Mouse (Mus musculus) T-helper 1 cell (primary cell): ENCODE results near the gene Cpa2.

Source experiments
- in situ Hi-C: fragments of 300-600 bp; cut with MboI, MseI; formaldehyde crosslinking; loops from one replicate; pipeline ENCODE4 v1.15.1; 2025; ENCODE audit warnings: high pct_unique_total_duplicates

Cpa2 gene

GRCm38 (mm10) chr6:30547656-30548306 lies 6.4 kb downstream of the Cpa2 start:
- in situ Hi-C loops = no loop called here

DNA sequence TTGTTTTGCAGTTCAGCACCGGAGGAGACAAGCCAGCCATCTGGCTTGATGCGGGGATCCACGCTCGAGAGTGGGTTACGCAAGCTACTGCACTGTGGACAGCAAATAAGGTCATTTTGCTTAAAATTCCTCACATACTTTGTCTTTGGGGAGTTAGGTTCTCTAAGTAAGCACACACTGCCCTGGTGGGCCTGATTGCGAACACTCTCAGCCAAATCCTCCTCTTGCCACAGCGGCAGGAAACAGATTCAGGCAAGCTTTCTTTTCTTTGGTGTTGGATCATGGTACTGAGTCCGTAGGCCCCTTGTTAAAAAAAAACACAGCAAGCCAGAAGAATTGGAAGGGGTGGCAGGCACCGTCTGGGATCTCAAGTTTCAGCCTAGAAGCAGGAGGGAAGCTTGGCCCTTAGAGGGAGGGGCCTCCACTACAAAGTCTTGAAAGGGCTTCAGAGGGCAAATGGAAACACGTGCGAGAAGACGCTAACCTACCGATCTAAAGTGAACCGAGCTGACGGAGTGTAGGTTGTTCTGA lies 7.9 kb downstream of the Cpa2 start:
- in situ Hi-C loops = no loop called here

- in situ Hi-C loops = no loop called here
Observed at GRCm38 (mm10) chr6:30550496-30551192, 9.3 kb downstream of the Cpa2 start.

- in situ Hi-C loops = no loop called here
Observed at GRCm38 (mm10) chr6:30551193-30551515, 9.8 kb downstream of the Cpa2 start.

DNA sequence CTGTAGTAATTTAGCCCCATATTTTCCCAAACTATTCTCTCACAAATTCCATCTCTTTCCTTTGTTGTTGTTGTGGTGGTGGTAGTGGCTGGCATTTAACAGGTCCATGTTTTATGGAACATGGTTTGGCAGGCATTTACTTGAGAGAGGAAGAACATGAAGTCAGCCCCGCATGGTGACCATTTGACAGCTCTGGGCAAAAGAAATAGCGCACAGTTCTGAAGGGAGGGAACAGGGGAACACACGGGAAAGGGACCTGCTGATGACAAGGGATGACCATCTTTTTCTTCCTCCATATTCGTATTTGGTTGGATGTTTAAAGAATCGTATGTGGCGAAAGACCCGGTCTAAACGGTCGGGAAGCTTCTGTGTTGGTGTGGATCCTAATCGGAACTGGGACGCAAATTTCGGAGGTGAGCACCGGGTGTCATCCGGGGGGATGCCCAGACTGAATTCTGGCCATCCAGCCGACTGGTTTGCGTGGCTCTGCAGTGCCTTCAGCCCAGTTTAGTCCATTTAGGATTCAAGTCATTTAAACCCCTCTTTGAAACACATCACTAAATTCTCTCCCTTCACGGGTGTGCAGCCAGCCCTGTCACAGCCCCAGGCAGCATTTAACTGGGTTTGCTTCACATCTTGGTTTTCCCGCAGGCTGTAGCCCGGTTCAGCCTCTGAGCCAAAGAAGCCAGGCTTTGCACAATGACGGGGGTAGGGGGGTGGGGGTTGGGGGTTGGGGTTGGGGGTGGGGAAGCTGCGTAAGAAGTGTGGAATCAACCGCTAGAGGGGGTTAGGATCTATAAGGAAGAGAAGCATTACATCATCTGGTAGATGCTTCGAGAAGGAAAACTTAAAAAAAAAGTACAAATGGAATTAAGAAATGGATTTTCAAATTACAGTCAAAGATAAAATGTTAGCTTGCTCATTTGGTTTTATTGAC lies 10.5 kb downstream of the Cpa2 start:
- in situ Hi-C loops = no loop called here

- in situ Hi-C loops = no loop called here
Observed at GRCm38 (mm10) chr6:30552628-30553027, 11.2 kb downstream of the Cpa2 start.

- in situ Hi-C loops = no loop called here
Observed at GRCm38 (mm10) chr6:30553381-30554010, 12.1 kb downstream of the Cpa2 start.

DNA sequence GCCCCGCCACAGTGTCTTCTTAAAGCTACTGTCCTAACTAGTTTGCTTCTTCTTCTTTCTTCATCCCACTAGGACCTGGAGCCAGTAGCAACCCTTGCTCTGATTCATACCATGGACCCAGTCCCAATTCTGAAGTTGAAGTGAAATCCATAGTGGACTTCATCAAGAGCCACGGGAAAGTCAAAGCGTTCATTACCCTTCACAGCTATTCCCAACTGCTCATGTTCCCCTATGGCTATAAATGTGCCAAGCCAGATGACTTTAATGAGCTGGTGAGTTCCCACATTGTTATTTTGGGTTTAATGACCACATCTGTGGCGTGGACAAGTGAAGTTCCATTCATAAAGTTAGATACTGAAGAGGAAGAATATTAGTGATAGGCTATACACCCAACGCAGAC lies 12.7 kb downstream of the Cpa2 start:
- in situ Hi-C loops = no loop called here

DNA sequence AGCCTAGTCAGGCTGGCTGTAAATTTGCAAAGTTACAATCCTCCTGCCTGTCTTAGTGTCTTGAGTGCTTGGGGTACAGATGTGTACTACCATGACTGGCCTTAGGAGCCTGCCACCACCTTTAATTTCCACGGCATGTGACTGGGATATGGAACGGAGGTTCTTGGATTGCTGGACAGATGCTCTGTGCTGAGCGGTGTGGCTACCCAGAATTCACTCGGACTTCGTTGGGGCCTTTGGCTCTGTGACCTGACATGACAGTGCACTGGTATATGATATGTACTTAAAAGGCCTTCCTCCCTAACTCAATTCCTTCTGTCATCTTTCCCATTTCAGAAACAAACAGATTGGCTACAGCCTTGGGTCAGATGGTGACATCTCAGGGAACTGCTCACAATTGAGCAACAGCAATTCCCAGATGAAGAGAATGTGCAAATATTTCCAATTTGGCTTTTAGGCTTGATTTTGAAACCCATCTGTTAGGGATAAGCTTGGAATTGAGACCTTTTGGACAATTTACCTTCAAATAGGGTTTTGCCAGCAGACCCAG lies 13.3 kb downstream of the Cpa2 start:
- in situ Hi-C loops = no loop called here

- in situ Hi-C loops = no loop called here
Observed at GRCm38 (mm10) chr6:30556080-30556479, 14.7 kb downstream of the Cpa2 start.

- in situ Hi-C loops = no loop called here
Observed at GRCm38 (mm10) chr6:30559726-30560125, 18.3 kb downstream of the Cpa2 start.

DNA sequence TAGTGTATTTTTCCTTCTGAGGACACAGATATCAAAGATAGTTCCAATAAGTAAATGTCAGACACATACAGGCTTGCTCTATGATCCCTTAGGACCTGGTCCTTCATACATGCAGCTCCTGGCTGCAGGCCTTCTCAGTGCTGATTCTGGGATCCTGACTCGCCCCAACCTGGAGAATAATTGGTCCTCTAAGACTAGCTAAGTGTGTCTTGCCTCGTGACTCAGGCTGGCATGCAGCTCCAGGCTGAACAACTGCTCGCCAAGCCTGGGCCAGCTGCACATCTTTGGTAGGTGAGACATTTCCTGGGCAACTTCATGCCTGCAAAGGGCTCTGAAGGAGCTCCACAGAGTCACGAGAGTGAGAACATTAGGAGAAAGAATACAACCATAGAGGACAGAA lies 20.8 kb downstream of the Cpa2 start:
- in situ Hi-C loops = no loop called here

DNA sequence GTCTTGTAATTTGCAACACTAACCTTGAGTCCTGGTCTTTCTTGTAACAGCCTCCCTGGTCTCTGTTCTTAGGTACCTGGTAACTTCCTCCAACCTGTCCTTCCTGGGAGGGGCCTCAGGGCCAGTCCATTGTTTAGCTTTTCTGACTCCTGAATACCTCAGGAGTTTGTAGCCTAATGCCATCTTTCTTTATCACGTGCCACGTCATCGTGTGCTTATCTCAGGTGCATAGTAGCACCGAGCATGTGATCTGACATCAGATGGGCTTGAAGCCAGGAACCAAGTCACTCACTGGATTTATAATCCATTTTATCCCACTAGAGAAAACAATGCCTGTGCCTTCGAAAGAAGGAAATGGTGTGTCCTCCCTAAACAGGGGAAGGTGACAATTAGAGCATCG lies 22.2 kb downstream of the Cpa2 start:
- in situ Hi-C loops = no loop called here

- in situ Hi-C loops = no loop called here
Observed at GRCm38 (mm10) chr6:30564051-30564450, 22.7 kb downstream of the Cpa2 start.

GRCm38 (mm10) chr6:30568069-30568468 lies 26.7 kb downstream of the Cpa2 start, which contains the start of gene Cpa4:
Gene Cpa4, plus strand, starts transcription at chr6:30568369.
- in situ Hi-C loops = no loop called here

GRCm38 (mm10) chr6:30569331-30569730 lies 27.9 kb downstream of the Cpa2 start:
- in situ Hi-C loops = no loop called here

DNA sequence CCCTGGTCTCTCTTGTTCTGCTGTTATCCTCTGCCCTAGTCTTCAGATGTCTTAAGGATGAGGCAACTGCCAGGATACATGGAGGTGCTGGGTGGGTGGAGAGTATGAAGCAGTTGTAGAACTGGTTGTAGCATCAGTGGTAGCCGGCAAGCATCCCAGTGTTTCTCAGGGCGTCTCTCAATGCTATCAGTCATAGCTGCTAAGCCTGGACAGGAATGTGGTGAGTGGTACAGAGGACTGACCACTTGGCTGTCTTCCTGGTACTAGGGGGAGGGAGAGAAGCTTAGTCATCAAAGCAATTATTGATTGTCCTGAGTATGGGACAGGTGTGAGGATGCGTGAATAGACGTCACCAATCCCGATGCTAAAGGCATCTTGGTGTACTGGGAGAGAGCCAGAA lies 28.6 kb downstream of the Cpa2 start:
- in situ Hi-C loops = no loop called here

DNA sequence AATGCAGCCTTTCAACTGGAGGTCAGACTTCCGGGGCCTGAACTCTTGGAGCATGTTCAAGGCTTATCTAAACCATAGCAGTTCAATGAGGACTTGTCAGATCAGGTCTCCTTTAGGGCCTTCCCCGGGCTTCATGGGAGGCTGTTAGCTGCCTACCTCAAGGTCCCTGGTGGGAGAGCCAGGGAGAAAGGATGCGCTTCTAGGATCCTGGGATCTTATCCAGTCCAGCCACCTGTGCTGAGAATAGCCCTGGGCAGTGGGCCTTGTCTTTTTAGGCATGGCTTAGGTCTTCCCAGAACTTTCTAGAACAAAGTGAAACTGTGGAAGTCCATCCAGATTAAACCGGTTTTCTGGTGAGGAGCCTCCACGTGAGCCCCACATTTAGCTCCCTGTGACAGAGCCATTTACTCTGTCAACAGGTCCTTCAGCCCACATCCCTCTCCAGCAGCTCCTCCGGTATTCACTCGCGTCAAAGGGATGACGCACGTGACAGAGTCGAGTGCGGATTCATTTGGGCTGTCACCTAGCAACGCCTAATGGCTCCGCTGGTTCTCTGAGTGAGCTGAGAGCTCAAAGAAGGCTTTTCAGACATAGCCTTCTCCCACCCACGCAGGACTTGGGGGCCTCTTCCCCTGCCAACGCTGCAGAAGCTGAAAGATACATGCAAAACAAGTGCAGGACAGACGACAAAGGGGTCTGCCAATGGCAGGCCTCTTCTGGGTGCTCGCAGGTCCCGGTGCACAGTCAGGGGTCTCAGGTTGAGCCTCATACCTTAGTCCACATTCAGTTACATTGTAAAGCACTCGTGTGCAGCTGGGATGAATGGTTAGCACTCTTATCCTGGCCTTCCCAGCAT lies 31.3 kb downstream of the Cpa2 start:
- in situ Hi-C loops = no loop called here

GRCm38 (mm10) chr6:30573380-30573779 lies 32.0 kb downstream of the Cpa2 start:
- in situ Hi-C loops = no loop called here

- in situ Hi-C loops = no loop called here
Observed at GRCm38 (mm10) chr6:30574945-30575344, 33.6 kb downstream of the Cpa2 start.
